17 mouse cellular contexts compared by ENCODE assay signal in genomic region chr2:156664993-156665518, GRCm38 (mm10). TPM values are rescaled to one million over a fixed set of nuclear protein-coding genes. Genes with fewer than 3 reads are reported as not detected.
DNase-seq lines count a peak whose midpoint lies in the region; ATAC-seq and TF ChIP-seq lines count a peak whose summit lies in the region.
"Had no signal": no experiment of that assay in that cellular context is flagged by ENCODE, and none has a peak within 500 bp of the region (broad histone marks: within the 10 kb centered on the region; RNA-seq: fewer than 3 reads in every experiment).

No protein-coding gene starts in this region.

- DNase-seq in left cerebral cortex, postnatal 36 days (ENCODE audit: low spot score in 2 of 2) = peak; percentile 66 to 84
- no peak for DNase-seq in left cerebral cortex, postnatal 4 days
- peak; percentile 32 for DNase-seq in MEL (ENCODE audit: low read depth, low spot score)
- peak; percentile 51 to 52 for DNase-seq in layer of hippocampus, postnatal 14 days (ENCODE audit: low spot score in 2 of 2)
- no peak for DNase-seq in urinary bladder, adult 2 months (ENCODE audit: low spot score)
- no peak for DNase-seq in kidney, postnatal 25 days
- DNase-seq: cerebellum, adult 11 months; gastrocnemius, postnatal 14 days; heart, postnatal 36 days; liver, embryonic 13.5 days; thymus, postnatal 36 days had no signal

- no peak for TF ChIP-seq RAD21 in MEL (IDR thresholded peaks at IDR 0.05; ENCODE audit: low read depth, low read length)

- TF ChIP-seq POLR2A in MEL (IDR thresholded peaks at IDR 0.05; ENCODE audit: control insufficient read depth in 1 of 2, insufficient read depth in 1 of 2, low read depth in 1 of 2, low read length in 2 of 2, poor library complexity in 1 of 2) = no peak

- H3K9ac ChIP-seq in MEL (ENCODE audit: control insufficient read depth, low read depth, low read length, poor library complexity, severe bottlenecking) = no peak overlapping the region
- H3K9ac ChIP-seq: liver, embryonic 13.5 days had no signal

- H3K36me3 ChIP-seq in MEL (ENCODE audit: control insufficient read depth in 1 of 2, insufficient read depth in 2 of 2, low read length in 2 of 2) = no peaks in the 10 kb centered on the region
- H3K36me3 ChIP-seq: embryonic facial prominence, embryonic 10.5 days; liver, embryonic 13.5 days had no signal

- ATAC-seq in common myeloid progenitor, adult 5-6 weeks (replicated peaks; ENCODE audit: low read depth, poor library complexity, severe bottlenecking) = 0 out of 2 replicates have a peak, but pooled peaks have one; percentile 34
- no peak for ATAC-seq in CD4-positive, CD25-positive, alpha-beta regulatory T cell, adult 4 months
- ATAC-seq: intestine, embryonic 16.5 days had no signal

- H3K4me1 ChIP-seq in MEL (ENCODE audit: control insufficient read depth in 1 of 2, insufficient read depth in 2 of 2, low read length in 2 of 2) = no peaks in the 10 kb centered on the region
- H3K4me1 ChIP-seq: liver, embryonic 13.5 days; megakaryocyte, embryonic 14.5 days had no signal

- intact Hi-C loops in left cerebral cortex, postnatal 36 days (cut with DNase I) = loop anchor here (5.0 kb wide), 1 partner anchor 53 kb away; the partner anchor contains the start of gene Dlgap4
- intact Hi-C loops in left cerebral cortex, postnatal 4 days (cut with DNase I) = no loop called here

- H3K27ac ChIP-seq in MEL (ENCODE audit: control insufficient read depth, low read depth, low read length) = no peak overlapping the region
- H3K27ac ChIP-seq: embryonic facial prominence, embryonic 10.5 days; kidney, postnatal 0 days; liver, embryonic 13.5 days had no signal

- TF ChIP-seq CTCF in MEL (IDR thresholded peaks at IDR 0.05 in 2 of 3, conservative IDR thresholded peaks at IDR 0.05 in 1 of 3; ENCODE audit: control insufficient read depth in 1 of 3, insufficient read depth in 1 of 3, low read depth in 2 of 3, low read length in 3 of 3, poor library complexity in 1 of 3, severe bottlenecking in 1 of 3) = no peak

- peak; percentile 18 to 21; a peak in 1 of 4 replicates for TF ChIP-seq EP300 in MEL (IDR thresholded peaks at IDR 0.05; ENCODE audit: low read depth in 1 of 2, low read length in 2 of 2)

- no peaks in the 10 kb centered on the region for H3K79me2 ChIP-seq in MEL (ENCODE audit: control insufficient read depth, insufficient read depth, low read length, poor library complexity)

- H3K27me3 ChIP-seq in MEL (ENCODE audit: control insufficient read depth in 1 of 2, insufficient read depth in 2 of 2, low read length in 2 of 2) = no peaks in the 10 kb centered on the region
- H3K27me3 ChIP-seq: liver, embryonic 13.5 days had no signal

- no peaks in the 10 kb centered on the region for H3K9me3 ChIP-seq in MEL (replicated peaks; ENCODE audit: insufficient read depth, low read length)
- H3K9me3 ChIP-seq: embryonic facial prominence, embryonic 10.5 days; liver, embryonic 13.5 days; megakaryocyte, embryonic 14.5 days had no signal

- H3K4me3 ChIP-seq in MEL (ENCODE audit: control insufficient read depth in 1 of 2, insufficient read depth in 1 of 2, low read depth in 2 of 2, low read length in 2 of 2) = no peak overlapping the region
- H3K4me3 ChIP-seq: embryonic facial prominence, embryonic 10.5 days; liver, embryonic 13.5 days; megakaryocyte, embryonic 14.5 days had no signal

TF ChIP-seq in MEL, 35 proteins besides CTCF, POLR2A, EP300 and RAD21:
- TF ChIP-seq GATA1 (IDR thresholded peaks at IDR 0.05; ENCODE audit: low read depth, low read length) = peak; percentile 32; the same call in 1 of the 2 replicates
- peak; percentile 14; the same call in 1 of the 2 replicates for TF ChIP-seq TAL1 (IDR thresholded peaks at IDR 0.05; ENCODE audit: low read length)
- no peak for TF ChIP-seq POLR2AphosphoS5 (IDR thresholded peaks at IDR 0.05; ENCODE audit: borderline replicate concordance, low read depth, low read length)

RNA-seq across cellular contexts. Expression of gene Dlgap4, which starts 51.6 kb away (rescaled TPM):
- 100 to 1,000 TPM; 224 to 241 TPM for total RNA-seq in left cerebral cortex, postnatal 36 days (2021)
- 100 to 1,000 TPM; 306 to 315 TPM for total RNA-seq in left cerebral cortex, postnatal 4 days (2021)
- total RNA-seq in MEL (2012; rRNA removed) = 10.3 and 10.4 TPM in 2 replicates
- polyA plus RNA-seq in MEL (2012; ENCODE audit: insufficient read depth in 1 of 2, insufficient read length in 2 of 2, low read depth in 1 of 2, low replicate concordance in 2 of 2, missing spikeins in 1 of 2) = 10 to 100 TPM in 1 of 2 experiments, not detected in 1; 39.6 TPM
- total RNA-seq in common myeloid progenitor, adult 5-6 weeks (2017) = 5.4 and 11.6 TPM in 2 replicates
- total RNA-seq in layer of hippocampus, postnatal 14 days (2021) = 100 to 1,000 TPM; 194 TPM
- 100 to 1,000 TPM in 1 of 2 experiments, 10 to 100 TPM in 1; 71.7 to 109 TPM for polyA plus RNA-seq in CD4-positive, CD25-positive, alpha-beta regulatory T cell, adult 4 months (2017; shearing (Covaris generic))
- 67.0 and 95.5 TPM in 2 replicates for polyA plus RNA-seq in urinary bladder, adult 2 months (2012; rRNA removed)

Comparison
In these comparisons a context has a peak if more than half of its experiments do, and no peak if none do; other contexts are left out.
1. DNase-seq: peak in left cerebral cortex, postnatal 36 days (2 of 2), MEL (single experiment) and layer of hippocampus, postnatal 14 days (2 of 2); none in left cerebral cortex, postnatal 4 days (single experiment), urinary bladder, adult 2 months (single experiment) and kidney, postnatal 25 days (0 of 2).
2. RNA of gene Dlgap4, which starts 51.6 kb away (total RNA-seq): 306 to 315 TPM in left cerebral cortex, postnatal 4 days, 224 to 241 TPM in left cerebral cortex, postnatal 36 days and 194 TPM in layer of hippocampus, postnatal 14 days; 5.4 to 11.6 TPM in common myeloid progenitor, adult 5-6 weeks and 10.3 to 10.4 TPM in MEL; every median in the first group is over 10 times any median in the second.